ENCODE assay signal across 12 mouse cellular contexts in genomic region chr7:101955276-101955675, GRCm38 (mm10). TPM values are rescaled to one million over a fixed set of nuclear protein-coding genes. Genes with fewer than 3 reads are reported as not detected.
"Had no signal": no experiment of that assay in that cellular context is flagged by ENCODE, and none has a peak within 500 bp of the region (broad histone marks: within the 10 kb centered on the region; RNA-seq: fewer than 3 reads in every experiment).

No protein-coding gene starts in this region.

- DNase-seq: lung, adult 18-20 months; lung, embryonic 14.5 days; lung, postnatal 10 days; lung, postnatal 4 days; midbrain, embryonic 14.5 days; right cerebral cortex, postnatal 14 days; thymus, adult 18-20 months; thymus, postnatal 14 days; thymus, postnatal 36 days had no signal

- ATAC-seq: midbrain, embryonic 16.5 days had no signal

RNA-seq across cellular contexts. Expression of gene Tomt, which starts 49.1 kb away (rescaled TPM):
- total RNA-seq: monocyte, adult 5-6 weeks; neutrophil, adult 5-6 weeks had no signal
